Mouse (Mus musculus) right cerebral cortex, postnatal 4 days (tissue): ENCODE data around the gene Crabp1.

Experiments used
- DNase-seq: peaks from one replicate; pipeline ENCODE4 v3.0.0-alpha.2; 2022

Gene Crabp1

GRCm38 (mm10) chr9:54764561-54765217 is at the start of gene Crabp1:
TSS of gene Crabp1 (plus strand) at chr9:54764748.
- peak; percentile 21 for DNase-seq

GRCm38 (mm10) chr9:54715776-54716175 is 48.8 kb upstream of the Crabp1 start:
- DNase-seq: no peak

- DNase-seq: no peak
These were observed 47.0 kb upstream of the Crabp1 start for GRCm38 (mm10) chr9:54717527-54717926.

GRCm38 (mm10) chr9:54722156-54722555 is 42.4 kb upstream of the Crabp1 start:
- DNase-seq: no peak

GRCm38 (mm10) chr9:54722596-54722995 is 42.0 kb upstream of the Crabp1 start:
- no peak for DNase-seq

- no peak for DNase-seq
These were observed 38.2 kb upstream of the Crabp1 start for GRCm38 (mm10) chr9:54726315-54726714.

GRCm38 (mm10) chr9:54732122-54732521 is 32.4 kb upstream of the Crabp1 start:
- no peak for DNase-seq

- peak; percentile 98 for DNase-seq
These were observed 30.5 kb upstream of the Crabp1 start, which contains the start of gene Wdr61 for GRCm38 (mm10) chr9:54733921-54734638. TSS of gene Wdr61 (minus strand) at chr9:54734519.

GRCm38 (mm10) chr9:54734639-54735252 is 29.8 kb upstream of the Crabp1 start:
- DNase-seq: no peak

GRCm38 (mm10) chr9:54736284-54736701 is 28.3 kb upstream of the Crabp1 start:
- peak; percentile 56 for DNase-seq

GRCm38 (mm10) chr9:54738376-54738775 is 26.2 kb upstream of the Crabp1 start:
- peak; percentile 55 for DNase-seq

- no peak for DNase-seq
These were observed 20.7 kb upstream of the Crabp1 start for GRCm38 (mm10) chr9:54743891-54744290.

GRCm38 (mm10) chr9:54745740-54746370 is 18.7 kb upstream of the Crabp1 start:
- DNase-seq: no peak

GRCm38 (mm10) chr9:54750215-54750981 is 14.2 kb upstream of the Crabp1 start:
- DNase-seq: no peak

- DNase-seq: no peak
These were observed 12.9 kb upstream of the Crabp1 start for GRCm38 (mm10) chr9:54751684-54752083.

GRCm38 (mm10) chr9:54752201-54752943 is 12.2 kb upstream of the Crabp1 start:
- DNase-seq: no peak

- no peak for DNase-seq
These were observed 11.6 kb upstream of the Crabp1 start for GRCm38 (mm10) chr9:54752944-54753295.

GRCm38 (mm10) chr9:54759592-54759991 is 5.0 kb upstream of the Crabp1 start:
- DNase-seq: no peak

- DNase-seq: no peak
These were observed 457 bp upstream of the Crabp1 start for GRCm38 (mm10) chr9:54764091-54764490.

GRCm38 (mm10) chr9:54765336-54766085 is 963 bp downstream of the Crabp1 start:
- peak; percentile 19 for DNase-seq

GRCm38 (mm10) chr9:54770140-54770780 is 5.7 kb downstream of the Crabp1 start:
- no peak for DNase-seq
